Mouse (Mus musculus): ENCODE results near the gene Gm43552. TPM values are rescaled to one million over a fixed set of nuclear protein-coding genes. Genes with fewer than 3 reads are reported as not detected.

Gm43552 gene
- polyA plus RNA-seq, 1 experiment from 2014 or later = not detected

- ATAC-seq = no peak
- H3K4me2 ChIP-seq (replicated peaks) = no peak overlapping the region
Observed at GRCm38 (mm10) chr5:65387008-65387867, 105.4 kb downstream of the Gm43552 start.

GRCm38 (mm10) chr5:65385704-65386103 is 106.9 kb downstream of the Gm43552 start:
- no peak for ATAC-seq
- no peak overlapping the region for H3K4me2 ChIP-seq (replicated peaks)

More at GRCm38 (mm10) chr5:65387008-65387867, 105.4 kb downstream of the Gm43552 start:
- H3K36me3 ChIP-seq = peaks cover 19% of the 10 kb centered on the region; the same call in 1 of the 2 replicates
- no peak overlapping the region for H3K9ac ChIP-seq
- no peaks in the 10 kb centered on the region for H3K27me3 ChIP-seq (replicated peaks)
- 0 out of 2 replicates have a peak overlapping the region, but pooled peaks have one; percentile 17 for H3K27ac ChIP-seq
- H3K4me3 ChIP-seq (replicated peaks) = no peak overlapping the region
- no peaks in the 10 kb centered on the region for H3K9me3 ChIP-seq
- 77% methylated on average over 6 of the region's 6 CpGs for WGBS
- peaks cover 9% of the 10 kb centered on the region; the same call in 1 of the 2 replicates for H3K4me1 ChIP-seq (replicated peaks)

More at GRCm38 (mm10) chr5:65385704-65386103, 106.9 kb downstream of the Gm43552 start:
- Histone ChIP-seq H3K27ac (no peak overlapping the region), H3K9ac (no peak overlapping the region), H3K36me3 (peaks cover 19% of the 10 kb centered on the region; the same call in 1 of the 2 replicates), H3K4me3 (replicated peaks) (no peak overlapping the region), H3K4me1 (replicated peaks) (peaks cover 9% of the 10 kb centered on the region; the same call in 1 of the 2 replicates), H3K9me3 (no peaks in the 10 kb centered on the region), H3K27me3 (replicated peaks) (no peaks in the 10 kb centered on the region)
- WGBS = 70% methylated on average over 2 of the region's 2 CpGs

Other genes starting within 250 kb of the Gm43552 start
- gene Rfc1, start 157.2 kb downstream of the Gm43552 start, polyA plus RNA-seq (2015; fragmentation: Nextera tagmentation; extraction: Ambion mirVana) = 67.0 and 91.5 TPM in 2 replicates
- gene Klb, start 144.5 kb downstream of the Gm43552 start, polyA plus RNA-seq (2015; fragmentation: Nextera tagmentation; extraction: Ambion mirVana) = 1.7 and 2.6 TPM in 2 replicates
- 1,022 and 1,026 TPM in 2 replicates for gene Rpl9, start 101.4 kb downstream of the Gm43552 start, polyA plus RNA-seq (2015; fragmentation: Nextera tagmentation; extraction: Ambion mirVana)
- gene Lias, start 101.3 kb downstream of the Gm43552 start, polyA plus RNA-seq (2015; fragmentation: Nextera tagmentation; extraction: Ambion mirVana) = 51.8 and 58.1 TPM in 2 replicates
- 195 and 200 TPM in 2 replicates for gene Ugdh, start 56.9 kb downstream of the Gm43552 start, polyA plus RNA-seq (2015; fragmentation: Nextera tagmentation; extraction: Ambion mirVana)
- gene Smim14, start 44.4 kb upstream of the Gm43552 start, polyA plus RNA-seq (2015; fragmentation: Nextera tagmentation; extraction: Ambion mirVana) = 115 and 124 TPM in 2 replicates
- gene Ube2k, start 44.4 kb upstream of the Gm43552 start, polyA plus RNA-seq (2015; fragmentation: Nextera tagmentation; extraction: Ambion mirVana) = 150 and 155 TPM in 2 replicates
- gene Pds5a, start 205.4 kb upstream of the Gm43552 start, polyA plus RNA-seq (2015; fragmentation: Nextera tagmentation; extraction: Ambion mirVana) = 50.2 and 54.9 TPM in 2 replicates